Mouse (Mus musculus) lung, postnatal 0 days (tissue): ENCODE results near the gene Wdr64.

Experiments used
- CTCF ChIP-seq: IDR thresholded peaks from 2 replicates; pipeline ENCODE4 v1.5.1; 2016; ENCODE audit warnings: antibody characterized with exemption, mild to moderate bottlenecking
- EP300 ChIP-seq: IDR thresholded peaks from 2 replicates; pipeline ENCODE4 v1.6.1; 2016; ENCODE audit warnings: antibody characterized with exemption, mild to moderate bottlenecking, control low read depth

DNA sequence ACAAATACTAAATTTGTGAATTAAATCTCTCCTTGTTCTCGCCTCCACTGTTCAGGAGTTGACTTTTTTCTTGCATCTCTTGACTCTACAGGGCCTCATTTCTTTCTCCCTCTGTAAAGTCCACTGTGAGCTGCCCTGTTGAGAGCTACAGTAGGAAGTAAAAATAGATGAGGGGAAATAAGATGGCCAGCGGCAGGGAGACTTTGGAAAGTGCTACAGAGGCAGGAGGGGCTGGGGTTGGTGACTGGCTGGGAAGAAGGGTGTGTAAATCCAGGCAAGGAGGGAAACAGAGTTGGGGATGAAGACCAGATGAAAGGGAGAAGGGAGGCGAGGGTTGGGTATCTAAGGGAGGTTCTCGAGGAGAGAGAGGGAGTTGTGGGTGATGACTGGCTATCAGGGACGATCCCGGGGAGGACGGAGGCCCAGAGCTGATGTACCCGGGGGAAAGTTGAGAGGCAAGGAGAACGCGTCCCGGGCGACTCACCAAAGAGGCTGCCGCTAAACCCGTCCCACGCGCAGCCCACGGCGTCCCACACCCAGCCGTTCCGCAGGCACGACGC, 6.6 kb upstream of the Wdr64 start:
- no peak for TF ChIP-seq CTCF
- TF ChIP-seq EP300 = no peak
